Mouse (Mus musculus): Measurements from ENCODE around the gene P2ry10.
"Not testable (repeated sequence)": the region's sequence is repeated elsewhere in the genome, so short reads cannot be mapped to it uniquely, and the experiment has no call there.

The P2ry10 gene

DNA sequence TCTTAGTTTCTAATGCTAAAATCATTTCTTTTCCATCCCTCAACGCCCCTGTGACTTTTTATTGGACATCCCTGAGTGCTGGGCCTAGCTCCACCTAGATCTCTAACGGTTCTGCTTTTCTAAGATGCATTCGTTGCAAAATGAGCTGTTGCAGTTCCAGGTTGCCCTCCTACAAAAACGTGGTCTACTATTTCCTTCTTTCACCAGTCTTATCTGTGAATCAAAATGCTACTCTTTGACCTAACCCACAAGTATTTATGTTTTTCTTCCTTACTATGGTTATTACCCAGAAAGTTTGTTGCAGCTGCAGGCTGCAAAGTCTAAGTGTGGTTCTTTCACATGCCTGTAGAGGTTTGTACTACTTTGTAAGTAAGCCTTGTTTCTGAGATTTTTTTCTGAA is at the start of gene P2ry10:
Gene P2ry10 (plus strand): TSS at position 316 of the 400 bp plus-strand sequence.
- DNase-seq: no peak

DNA sequence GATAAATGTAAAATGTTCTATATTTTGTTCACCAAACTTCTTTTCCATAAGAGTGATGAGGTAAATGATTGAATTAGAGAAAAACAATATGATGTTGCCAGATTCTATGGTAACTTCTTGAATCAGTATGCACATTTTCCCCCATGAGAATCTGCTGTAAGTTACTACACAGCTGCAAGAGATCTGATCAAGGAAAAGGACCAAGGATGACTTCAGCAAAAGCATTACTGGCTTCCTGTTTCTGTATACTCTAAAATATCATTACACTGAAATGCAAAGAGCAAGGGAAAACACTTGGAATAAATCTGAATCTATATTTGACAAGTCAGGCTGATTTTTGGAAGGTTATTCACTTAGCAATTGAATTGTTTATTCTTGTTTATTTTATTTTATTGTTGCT is 49.1 kb upstream of the P2ry10 start:
- no peak for DNase-seq

DNA sequence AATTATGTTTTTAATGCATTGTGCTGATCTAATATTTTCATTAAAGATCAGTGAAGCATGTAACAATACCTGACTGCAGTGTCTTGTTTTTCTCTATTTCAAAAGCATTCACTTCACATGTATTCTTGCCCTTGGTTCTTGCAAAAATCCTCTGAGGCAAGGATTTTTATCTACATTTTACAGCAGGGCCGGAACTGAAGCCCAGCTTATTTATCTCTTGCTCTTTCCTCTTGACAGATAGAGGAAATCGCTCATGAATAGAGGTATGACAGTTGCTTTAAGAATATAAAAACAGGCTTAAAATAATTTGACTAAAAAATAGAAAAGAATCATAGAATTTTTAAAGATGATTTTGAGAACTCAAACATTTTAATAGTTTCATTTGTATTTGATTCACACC is 48.7 kb upstream of the P2ry10 start:
- DNase-seq: no peak

DNA sequence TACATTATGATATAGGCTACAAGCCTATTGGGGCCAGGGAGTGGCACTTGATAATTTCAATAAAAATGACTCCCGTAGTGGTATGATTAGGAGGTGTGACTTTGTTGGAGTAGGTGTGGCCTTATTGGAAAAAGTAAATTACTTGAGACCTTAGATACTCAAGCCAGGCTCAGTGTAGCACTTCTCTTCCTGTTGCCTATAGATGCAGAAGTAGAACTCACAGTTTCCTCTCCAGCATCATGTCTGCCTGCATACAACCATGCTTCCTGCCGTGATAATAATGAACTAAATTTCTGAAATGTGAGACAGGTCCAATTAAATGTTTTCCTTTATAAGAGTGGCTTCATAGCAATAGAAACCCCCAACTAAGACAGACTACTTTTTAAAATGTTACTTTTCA is 45.9 kb upstream of the P2ry10 start:
- no peak for DNase-seq

DNA sequence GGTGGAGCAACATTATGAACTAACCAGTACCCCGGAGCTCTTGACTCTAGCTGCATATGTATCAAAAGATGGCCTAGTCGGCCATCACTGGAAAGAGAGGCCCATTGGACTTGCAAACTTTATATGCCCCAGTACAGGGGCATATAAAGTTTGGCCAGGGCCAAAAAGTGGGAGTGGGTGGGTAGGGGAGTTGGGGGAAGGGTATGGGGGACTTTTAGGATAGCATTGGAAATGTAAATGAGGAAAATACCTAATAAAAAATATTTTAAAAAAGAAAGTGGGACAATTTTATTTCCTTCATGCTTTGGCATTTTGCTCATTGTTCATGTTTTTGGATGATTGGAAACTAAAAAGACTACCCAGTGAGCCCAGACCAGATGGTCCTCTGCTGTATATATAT is 4.9 kb upstream of the P2ry10 start:
- DNase-seq: not testable (repeated sequence)

DNA sequence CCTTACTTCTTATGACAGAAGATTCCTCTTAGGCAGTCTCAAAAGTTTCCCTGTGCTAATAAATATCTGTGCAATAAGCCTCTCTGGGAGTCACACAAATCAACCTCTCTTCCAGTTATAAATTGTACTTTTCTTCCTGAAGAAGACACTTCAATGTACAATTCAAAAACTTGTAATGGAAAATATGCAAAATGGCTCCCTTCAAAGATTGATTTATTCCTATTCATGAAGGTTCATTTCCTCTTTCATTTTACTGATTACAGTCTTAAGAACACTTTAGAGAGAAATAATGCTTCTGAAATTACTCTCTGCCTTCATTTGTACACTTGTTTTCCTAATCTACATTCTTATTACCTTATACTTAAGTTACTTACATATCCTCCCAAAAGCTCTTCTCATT is 4.0 kb upstream of the P2ry10 start:
- DNase-seq: no peak

DNA sequence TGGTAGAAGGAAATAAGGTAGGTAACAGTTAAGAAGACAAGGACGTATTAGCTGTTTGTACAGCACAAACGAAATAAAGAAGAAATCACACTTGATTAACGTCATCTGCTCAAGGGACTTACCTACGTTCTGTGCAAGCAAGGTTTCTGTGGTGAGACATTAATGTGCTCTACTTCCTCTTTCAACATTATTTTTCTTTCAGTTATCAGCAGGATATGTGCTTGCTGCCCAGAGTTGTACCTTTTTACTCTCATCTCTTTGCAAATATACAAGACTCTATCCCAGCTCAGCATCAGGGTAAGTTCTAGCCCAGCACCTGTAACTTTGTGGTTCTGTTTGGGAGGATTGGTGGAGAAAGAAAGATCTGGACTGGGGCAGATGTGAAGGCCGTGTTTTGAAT is 839 bp downstream of the P2ry10 start:
- no peak for DNase-seq

DNA sequence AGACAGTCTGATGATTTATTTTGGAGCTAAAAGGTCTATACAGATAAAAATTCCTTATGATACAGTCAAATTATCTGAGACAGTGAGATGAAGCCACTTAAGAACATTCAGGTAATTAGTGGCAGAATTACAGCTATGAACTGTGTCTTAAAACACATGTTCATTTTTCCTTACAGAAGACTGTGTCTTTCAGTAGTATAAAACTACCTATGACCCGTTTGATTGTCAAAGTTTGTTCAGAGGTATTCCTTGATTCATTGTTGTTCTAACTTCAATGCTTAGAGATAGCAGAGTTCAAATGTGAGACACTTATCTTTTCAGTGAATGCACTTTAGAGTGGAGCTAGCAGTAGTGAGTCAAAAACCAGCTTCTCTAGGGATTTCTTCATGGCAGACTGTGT is 1.6 kb downstream of the P2ry10 start:
- no peak for DNase-seq

DNA sequence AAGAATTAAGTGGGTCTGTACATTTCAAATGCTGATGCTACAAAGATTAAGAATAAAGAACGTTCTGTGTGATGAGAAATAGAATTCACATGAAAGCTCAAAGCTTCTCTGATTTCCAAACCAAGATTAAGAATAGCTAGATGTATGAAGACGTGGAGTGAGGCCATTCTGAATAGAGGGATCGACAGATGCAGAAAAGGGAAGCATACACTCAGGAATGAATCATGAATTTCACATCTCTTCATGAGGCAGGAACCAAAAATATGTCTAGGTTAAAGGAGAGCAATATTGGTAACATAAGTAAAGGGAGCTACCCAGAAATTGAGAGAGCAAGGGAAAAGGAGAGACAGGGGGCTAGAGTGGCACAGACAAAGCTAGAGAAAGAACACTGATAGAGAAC is 7.3 kb downstream of the P2ry10 start:
- DNase-seq: no peak

DNA sequence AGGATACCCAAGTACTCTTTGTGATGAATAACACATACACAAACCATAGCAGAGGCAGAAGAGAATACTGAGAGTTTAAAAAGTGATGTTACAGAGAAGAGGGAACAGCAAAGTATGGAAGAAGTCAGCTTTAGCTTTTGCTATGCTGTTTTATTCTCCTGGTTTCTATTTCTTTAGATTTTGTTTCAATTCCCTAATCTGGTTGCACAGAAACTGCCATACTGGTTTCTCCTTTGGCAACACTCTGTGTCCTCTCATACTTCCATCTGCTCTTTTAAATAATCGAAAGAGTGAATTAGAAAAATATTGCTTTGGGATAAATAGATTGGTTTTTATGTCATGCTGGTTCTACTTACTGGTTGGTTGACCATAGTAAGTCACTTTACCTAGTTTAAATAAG is 28.0 kb downstream of the P2ry10 start:
- no peak for DNase-seq

DNA sequence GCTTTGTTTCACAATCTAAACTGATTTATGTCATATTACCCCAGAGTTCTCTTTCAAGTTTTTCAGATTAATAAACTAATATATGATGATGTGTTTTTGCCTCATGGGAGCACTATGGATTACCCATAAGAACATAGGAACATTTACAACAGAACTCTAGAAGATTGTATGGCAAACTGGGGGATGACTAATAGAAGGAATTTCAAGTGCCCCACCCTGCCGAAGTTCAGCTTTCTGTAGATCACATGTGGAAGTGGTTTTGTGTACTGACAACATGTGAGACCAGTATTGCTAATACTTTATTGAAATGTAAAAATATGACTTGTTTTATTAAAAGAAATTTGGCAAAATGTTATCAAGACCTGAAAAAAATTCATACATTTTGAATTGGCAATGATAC is 28.7 kb downstream of the P2ry10 start:
- DNase-seq: no peak

DNA sequence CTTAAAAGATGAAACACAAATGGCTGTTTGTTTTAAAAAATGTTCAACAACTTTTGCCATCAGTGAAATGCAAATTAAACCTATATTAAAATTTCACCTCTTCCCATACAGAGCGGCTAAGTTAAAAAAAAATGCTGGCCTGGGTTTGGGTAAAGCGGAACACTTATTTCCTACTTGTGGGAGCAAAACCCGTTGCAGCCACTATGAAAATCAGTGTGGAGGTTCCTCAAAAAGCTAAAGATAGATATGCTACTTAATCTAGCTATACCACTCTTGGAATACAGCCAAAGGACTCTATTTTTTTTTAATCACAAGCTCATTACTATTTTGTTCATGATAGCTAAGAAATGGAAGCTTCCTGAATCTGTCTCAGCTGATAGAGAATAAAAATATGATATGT is 54.9 kb downstream of the P2ry10 start:
- DNase-seq: no peak

DNA sequence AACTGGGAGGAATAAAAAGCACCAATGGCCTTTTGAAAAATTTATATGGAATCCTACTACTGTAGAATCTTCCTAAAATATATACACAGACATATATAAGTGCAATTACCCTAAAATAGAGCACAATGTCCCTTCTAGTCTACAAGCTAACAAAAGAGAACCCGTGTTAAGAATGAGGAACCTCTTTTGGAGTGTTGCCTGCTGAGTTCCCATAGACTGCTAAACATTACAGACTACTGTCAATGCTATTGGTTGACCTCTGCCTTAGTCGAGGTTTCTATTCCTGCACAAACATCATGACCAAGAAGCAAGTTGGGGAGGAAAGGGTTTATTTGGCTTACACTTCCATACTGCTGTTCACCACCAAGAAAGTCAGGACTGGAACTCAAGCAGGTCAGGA is 55.6 kb downstream of the P2ry10 start:
- DNase-seq: no peak

DNA sequence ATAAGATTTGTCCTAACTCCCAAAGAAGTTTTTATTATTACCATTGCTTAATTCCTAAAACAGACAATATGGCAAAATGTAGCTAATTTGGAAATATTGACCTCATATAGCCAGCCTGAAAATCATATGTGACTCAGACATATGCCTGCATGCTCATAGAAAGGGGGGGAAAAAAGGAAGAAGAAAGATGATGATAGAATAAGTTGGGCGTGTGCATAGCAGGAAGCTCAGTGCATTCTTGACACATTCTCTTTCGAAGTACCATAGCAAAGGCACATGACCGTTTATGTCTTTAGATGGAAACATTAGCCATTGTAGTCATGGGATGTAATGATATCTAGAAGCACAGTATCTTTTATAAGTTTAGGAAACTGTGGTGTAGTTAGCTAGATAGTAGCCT is 60.4 kb downstream of the P2ry10 start, which contains the start of gene P2ry10b:
Gene P2ry10b (plus strand): TSS at position 247 of the 400 bp plus-strand sequence.
- DNase-seq: no peak

DNA sequence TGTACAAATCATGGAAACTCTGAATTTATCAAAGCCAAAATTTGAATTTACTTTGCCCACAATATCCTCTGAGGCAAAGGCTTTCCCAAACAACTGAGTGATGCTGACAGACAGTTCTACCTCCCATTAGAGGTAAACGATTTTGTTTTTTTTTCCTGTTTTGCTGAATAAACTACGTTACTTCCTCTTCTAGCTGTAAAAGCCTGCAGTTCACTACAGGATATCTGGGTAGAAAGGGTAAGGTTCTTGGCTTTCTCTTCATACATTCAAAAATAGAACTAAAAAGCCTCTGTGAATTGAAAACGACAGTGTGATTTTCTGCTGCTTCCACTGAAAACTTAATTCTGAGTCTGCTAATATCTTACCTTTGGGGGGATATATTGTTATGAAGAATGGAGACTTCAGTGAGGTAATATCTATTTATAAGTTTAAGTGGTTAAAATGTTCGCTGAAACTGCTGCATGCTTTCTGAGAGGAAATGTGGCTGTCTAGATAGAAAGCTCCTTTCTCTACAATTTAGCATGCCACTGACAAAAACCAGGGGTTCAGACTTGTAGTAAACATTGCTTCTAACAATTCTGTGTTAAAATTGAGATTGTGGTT is 61.2 kb downstream of the P2ry10 start:
- no peak for DNase-seq

DNA sequence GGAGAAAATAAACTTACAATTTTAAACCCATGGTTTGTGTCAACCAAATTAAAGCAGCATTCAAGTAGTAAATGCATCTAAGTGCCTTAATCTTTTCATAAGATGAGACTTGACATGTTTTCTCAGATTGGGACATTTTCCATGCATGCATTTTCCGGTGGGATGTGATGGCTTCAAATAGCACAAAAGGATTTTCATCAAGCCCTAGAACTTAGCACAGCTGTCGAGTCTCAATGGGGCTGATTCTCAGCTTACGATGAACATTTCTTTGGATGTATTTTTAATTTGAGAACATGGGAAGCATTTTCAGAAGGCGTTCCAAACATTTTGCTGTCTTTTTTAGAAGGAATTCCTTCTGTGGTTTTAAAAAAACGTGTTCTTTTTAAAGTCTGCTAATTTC is 61.7 kb downstream of the P2ry10 start:
- no peak for DNase-seq

DNA sequence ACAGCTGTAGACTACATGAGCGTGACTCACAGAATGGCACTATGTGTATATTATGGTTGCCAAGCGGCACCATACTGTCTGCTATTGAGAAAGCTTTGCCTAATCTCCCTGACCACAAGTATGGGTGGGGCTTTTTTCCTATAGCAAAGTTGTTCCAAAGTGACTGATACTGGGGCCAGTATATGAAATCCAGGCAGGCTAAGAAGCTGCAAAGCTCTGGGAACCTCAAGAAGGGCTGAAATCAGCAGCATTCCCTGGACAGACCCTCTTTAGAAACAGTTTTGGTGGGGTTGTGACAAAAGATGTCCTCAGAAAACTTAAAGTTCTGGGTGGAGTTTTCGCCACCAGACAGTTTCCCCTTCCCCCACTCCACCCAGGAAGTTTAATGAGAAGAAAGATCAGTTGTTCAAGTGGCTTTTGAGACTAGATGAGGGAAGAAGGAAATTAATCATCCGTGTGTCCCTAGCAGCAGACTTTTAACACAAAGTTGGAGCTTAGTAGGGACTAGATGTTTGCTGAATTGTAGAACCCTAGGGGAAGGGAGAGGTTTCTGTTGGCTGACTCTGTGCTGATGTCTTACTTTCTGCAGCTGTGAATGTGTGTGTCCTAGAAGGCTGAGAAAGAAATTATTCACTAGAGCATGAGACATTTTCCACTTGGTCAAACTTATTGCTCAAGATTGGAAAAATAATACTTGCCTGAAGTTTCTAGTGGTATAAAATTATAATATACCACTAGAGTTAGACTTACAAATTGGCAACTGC is 62.6 kb downstream of the P2ry10 start:
- DNase-seq: no peak

Measured in right cerebral cortex, postnatal 25 days (tissue).